Mouse (Mus musculus) embryo, embryonic 10 days (tissue): ENCODE data around the gene Pomgnt2.
A peak's percentile ranks its signal among the peaks of the same experiment; 100 is the strongest.

Source experiments
- DNase-seq: peaks from one replicate; pipeline ENCODE4 v3.0.0-alpha.2; 2015; ENCODE audit warnings: low spot score

The Pomgnt2 gene

DNA sequence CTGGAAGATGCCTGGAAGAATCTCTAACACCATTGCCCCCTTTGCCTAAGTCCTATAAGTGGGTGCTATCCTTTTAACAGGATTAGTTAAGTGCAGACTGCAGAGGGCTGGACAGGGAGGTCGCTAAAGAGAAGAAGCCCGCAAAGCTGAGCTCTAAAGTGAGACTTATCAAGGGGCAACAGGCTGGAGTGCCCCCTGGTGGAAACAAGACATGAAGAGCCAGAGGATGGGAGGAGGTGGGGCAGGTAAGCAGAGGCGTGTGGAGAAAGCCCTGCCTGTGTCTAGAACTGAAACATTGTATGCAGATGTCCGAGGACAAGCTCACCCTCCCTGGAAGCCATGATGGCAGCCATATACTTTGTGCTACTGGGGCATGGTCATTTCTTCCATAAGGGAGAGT, 16.7 kb upstream of the Pomgnt2 start:
- no peak for DNase-seq

DNA sequence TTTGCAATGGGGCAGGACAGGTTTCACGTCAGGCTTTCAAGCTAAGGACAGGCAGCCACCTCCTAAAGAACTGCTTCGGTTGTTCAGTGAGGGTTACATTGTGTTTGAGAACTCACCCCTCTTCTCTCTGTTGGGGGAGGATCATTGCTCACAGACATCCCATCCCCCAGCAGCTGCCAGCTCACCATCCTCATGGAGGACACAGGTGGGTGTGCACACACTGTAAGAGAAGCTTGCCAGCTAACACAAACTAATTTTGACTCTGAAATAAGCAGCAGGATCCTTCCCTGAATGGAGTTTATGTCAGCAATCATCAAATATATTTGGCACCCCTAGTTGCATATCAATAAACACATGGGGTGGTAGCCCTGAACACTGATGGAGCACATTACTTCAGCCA, 15.9 kb upstream of the Pomgnt2 start:
- no peak for DNase-seq

DNA sequence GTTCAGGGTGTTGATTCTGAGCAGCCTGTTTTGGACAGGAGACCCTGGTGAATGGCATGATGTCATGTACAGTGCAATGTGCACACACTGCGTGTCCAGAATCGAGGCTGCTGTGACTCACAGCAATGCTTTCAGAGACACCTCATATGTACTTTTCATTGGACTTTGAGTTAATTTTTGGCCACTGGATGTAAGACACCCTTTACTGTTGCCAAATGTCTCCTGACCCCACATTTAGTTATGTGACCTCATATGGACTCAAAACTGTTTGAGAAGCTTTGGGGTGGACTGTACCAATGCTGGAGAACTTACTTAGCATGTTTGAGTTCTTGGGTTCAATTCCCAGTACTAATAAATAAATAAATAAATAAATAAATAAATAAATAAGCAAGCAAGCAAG, 13.8 kb upstream of the Pomgnt2 start:
- DNase-seq = no peak

DNA sequence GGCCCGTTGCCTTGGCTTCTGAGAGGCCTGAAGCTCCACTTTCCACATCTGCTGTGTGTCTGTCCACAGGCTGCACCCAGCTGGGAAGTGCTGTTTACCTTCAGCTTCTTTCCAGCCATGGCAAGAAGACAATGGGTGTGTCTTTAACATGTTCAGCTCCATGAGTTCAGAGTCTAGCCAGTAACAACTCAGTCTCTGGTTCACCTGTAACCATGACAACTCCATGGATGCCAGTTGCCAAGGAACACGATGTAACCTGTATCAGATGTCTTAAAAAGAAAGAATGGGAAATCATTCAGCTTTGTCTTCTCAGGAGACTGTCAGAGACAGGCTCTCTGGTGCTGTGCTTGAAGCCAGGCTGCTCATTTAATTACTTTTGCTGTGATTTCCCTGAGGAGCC, 12.0 kb upstream of the Pomgnt2 start:
- no peak for DNase-seq

DNA sequence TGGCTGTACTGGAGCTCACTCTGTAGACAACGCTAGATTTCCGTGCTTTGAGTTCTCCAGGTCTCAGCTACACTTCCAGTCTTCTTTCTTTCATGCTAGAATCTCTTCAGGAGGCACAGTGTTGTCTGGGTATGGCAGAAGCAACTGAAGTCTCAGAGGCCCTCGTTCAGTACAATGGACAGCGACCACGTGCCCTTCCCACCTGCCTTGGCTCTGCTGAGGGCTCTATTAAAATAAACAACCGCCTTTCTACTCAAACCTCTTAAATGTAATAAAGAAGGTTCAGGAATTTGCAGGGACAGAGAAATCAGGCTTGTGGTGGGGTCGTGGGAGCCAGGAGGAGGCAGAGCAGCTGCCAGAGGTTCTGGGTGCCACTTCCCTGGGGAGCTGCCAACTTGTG, 9.7 kb upstream of the Pomgnt2 start:
- DNase-seq = peak; percentile 87

DNA sequence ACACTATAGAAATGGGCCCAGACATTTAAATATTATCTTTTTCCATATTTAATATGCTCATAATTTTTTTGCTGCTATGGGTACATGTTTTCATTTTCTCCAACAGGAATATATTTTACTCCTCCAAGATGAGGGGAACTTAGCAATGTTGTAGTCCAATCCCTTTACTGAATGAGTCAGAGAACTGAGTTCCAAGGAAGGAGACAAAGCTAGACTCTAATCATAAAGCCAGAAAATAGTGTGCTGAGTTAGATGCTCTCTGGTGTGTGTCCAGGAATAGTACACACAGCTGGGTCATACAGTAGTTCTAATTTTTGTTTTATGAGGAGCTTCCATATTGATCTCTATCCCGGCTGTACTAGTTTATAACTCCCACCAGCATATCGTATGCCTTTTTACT, 9.3 kb upstream of the Pomgnt2 start:
- no peak for DNase-seq

DNA sequence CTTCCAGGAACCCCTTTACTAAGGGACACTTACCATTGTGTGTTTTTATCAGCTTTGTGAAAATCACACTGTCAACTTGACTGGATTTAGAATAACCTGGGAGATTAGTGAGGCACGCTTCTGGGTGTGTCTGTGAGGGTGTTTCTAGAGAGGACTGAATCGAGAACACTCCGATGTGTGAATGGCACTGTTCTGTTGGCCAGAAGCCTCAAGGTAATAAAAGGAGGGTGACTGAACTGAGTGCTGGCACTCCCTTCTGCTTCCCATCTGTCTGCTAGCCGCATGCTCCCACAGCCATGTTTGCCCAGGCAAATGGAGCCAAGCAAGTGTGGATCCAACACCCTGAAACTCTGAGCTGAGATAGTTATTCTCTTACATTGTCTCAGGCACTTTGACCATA, 1.1 kb upstream of the Pomgnt2 start:
- no peak for DNase-seq

DNA sequence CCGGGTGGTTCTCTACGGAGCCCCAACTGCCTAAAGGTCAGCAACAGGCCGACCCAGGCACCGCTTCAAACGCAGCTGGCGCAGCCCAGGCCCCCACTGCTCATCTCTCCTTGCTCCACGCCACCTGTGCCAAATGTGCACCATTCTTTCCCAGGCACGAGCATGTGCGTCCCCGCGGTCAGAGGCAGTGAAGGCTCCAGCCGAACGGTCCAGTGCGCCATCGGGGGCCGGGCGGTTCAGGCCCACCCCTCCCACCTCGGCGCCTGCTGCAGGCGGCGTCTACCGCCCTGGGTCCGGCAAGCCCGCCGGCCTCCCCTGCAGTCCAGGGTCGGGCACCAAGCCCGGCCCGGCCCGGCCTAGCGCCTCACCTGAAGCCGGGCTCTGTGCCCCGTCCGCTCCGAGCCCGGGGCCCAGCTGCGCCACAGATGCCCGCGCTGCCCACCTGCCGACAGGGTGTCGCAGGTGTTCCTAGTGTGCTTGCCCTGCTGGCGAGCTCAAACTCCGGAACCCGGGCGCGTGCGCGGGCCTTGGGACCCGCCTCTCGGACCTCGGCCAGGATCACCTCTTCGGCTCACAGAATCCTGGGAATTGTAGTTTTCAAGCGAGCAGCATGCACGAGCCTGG, 1.3 kb downstream of the Pomgnt2 start:
- peak; percentile 87 for DNase-seq

DNA sequence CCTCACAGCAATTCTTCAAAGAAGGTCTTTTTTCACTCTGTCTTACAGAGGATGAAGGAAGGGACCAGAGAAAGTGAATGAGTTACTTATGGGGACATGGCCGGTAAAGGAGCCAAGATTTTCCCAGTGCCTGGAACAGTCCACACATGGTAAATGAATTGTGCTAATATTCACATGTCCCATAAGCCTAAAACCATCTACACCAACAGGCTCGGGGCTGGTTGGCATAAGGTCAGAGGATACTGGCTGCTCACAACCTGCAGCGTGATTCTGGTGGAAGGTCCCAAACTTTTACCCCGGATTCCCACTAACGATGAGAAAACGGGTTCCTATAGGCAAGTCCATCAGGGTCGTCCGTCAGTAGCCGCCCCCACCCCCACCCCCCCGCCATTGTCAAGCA, 1.8 kb downstream of the Pomgnt2 start:
- DNase-seq = no peak

DNA sequence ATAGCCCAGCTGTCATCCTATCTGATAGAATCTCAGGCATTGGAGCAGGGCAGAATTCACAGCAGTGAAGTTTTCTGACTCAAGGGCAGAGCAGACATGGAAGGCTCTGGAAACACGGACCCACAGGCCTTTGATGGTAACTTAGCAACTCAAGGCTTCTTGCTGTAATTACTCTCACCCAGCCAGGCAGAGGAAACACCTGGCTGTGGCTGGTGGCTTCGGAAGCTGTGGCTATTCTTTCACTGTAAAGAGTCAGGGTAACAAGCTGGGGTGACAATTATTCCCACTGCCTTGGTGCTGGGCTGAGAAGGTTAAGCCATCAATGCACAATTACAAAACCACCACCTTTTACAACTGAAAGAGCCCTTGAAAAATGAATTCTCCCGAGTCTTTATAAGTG, 3.9 kb downstream of the Pomgnt2 start:
- DNase-seq = no peak

DNA sequence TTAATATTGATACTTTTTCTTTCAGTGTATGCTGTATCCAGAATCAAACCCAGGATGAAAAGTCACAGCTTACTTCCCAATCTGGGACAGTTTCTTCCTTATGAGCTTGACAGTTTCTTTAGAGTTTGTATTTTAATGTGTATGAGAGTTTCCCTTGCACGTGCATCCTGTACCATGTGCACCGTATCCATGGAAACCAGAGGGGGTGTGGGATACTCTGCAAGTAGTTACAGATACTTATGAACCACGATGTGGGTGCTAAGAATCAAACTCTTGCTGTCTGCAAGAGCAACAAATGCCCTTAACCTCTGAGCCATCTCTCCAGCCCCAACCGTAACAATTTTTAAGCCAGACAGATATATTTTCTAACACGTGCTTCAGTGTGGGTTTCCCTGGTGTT, 5.9 kb downstream of the Pomgnt2 start:
- no peak for DNase-seq

DNA sequence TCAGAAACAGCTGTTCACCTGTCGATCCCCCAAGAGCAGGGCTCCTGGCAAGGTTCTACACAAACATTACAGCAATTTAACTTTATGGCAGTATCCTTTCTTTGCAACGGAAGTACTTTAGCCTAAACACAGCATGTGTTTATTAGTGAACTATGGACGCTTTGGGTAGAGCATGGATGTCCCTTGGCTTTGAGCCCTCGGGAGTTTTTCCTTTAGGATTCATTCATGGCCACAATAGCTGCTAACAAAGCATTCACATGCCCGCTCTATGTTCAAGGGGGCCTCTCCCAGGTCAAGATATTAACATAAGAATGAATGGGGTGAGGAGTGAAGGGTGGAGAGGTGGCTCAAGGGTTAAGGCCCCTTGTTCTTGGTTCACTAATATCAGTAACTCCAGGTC, 7.4 kb downstream of the Pomgnt2 start:
- DNase-seq = no peak

DNA sequence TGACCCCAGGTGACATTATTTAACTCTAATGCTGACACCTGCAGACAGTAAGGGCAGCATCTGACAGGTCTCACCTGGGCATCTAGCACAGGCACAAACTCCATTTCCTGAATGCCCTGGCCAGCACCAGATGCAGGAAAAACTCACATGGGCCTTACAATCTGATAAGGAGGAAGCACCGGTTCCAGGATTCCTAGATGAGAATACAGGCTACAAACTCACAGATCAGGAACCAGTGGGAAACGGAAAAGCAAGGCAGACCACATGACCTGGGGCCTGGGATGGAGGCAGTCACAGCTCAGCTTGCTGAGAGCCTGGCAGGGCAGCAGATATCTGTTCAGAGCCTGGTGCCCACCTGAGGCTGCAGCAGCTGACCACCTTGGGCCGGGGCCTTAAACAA, 8.0 kb downstream of the Pomgnt2 start:
- no peak for DNase-seq

DNA sequence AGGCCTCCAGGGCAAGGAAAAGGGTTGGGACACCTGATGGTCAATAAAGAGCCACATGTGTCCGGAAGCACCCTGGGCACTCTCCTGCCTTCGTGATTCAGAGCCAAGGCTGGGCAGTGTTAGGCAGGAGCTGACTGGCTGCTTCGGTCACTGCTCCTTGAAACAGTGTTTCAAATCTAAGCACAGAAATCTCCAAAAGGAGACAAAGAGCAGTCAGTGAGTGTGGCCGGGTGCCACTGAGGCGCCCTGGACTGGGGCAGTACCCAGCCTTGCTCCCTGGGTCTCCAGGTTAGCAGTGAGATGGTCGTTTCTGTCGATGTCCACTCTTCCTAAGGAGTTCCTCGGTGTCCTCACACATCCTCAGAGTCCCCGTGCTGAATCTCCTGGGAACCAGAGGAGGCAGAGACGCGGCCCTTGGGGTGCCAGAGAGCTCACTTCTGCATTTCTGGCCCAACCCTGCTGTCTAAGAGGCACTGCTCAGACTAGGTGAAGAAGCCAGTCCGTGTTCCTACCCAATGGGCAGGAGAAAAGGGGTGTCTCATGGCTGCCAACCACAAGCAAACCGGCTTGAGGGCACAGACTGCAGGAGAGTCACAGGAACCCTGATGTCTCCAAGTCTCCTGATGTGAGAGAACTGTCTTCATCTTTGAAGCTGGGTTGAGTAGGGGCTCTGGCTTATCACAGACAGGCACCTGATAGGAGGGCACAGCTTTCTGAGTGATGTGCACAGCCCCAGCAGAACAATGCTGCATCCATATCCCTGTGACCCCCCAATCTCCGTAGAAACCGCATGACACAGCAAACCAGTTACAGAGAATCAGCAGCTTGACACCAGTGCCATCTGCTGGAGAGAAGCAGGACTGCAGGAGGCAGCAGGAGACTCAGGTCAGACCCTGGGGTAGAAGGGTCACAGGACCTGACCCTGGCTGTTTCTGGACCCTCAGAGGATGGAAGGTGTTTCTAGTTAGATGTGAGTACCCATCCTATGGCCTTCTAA, 12.1 kb downstream of the Pomgnt2 start:
- DNase-seq = peak; percentile 87

DNA sequence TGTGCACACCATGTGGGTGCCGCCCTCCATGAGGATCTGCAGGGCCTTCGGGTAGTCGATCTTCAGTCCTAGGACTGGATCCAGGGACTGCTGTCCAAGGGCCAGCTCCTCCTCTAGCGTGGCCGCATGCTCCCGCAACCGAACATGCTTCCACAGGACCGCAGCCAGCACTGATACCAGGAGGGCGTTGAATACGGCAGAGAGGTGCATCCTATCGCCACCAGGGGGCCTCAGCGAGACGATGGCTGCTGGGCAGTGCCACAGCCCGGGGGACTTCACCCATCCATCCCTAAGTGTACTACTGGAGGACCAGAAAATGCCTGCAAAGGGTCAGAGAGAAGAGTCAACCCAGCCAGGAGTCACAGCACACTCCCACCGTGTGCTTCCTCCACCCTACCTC, 13.4 kb downstream of the Pomgnt2 start:
- peak; percentile 76 for DNase-seq

DNA sequence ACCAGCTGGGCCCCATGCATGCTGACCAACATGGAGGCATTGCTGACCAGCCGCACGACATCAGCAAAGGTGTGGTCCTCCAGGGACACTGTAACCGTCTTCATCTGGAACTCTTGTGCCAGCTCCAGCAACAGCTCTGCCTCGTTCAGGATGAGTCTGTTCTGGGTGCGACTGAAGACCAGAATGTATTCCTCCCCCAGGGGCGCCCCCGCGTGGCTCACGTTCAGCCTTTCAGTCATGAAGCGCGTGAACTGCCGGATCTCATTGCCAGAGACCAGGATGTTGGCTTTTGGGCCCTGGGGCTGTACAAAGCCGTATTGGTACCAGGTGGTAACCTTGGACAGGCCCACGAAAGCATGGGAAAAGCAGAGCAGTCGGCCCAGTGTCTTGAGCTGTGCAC, 14.2 kb downstream of the Pomgnt2 start:
- DNase-seq = no peak

DNA sequence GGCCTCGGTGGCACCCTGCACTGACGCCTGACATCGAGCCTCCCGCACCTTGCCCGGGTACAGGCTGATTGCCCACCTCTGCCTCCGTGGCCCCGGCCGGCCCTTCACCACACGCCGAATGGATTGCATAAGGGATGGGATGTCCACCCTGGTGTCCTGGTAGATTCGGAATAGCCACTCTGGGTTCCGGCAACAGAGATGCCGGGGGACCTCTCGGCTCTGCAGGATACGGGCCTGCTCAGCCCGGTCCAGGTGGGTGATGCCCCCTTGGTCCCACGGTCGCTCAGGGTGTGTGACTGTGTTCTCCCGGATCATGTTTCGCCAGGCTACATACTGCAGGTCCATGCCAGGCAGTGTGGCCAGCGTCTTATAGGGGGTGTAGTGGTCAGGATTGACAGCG, 14.7 kb downstream of the Pomgnt2 start:
- no peak for DNase-seq

DNA sequence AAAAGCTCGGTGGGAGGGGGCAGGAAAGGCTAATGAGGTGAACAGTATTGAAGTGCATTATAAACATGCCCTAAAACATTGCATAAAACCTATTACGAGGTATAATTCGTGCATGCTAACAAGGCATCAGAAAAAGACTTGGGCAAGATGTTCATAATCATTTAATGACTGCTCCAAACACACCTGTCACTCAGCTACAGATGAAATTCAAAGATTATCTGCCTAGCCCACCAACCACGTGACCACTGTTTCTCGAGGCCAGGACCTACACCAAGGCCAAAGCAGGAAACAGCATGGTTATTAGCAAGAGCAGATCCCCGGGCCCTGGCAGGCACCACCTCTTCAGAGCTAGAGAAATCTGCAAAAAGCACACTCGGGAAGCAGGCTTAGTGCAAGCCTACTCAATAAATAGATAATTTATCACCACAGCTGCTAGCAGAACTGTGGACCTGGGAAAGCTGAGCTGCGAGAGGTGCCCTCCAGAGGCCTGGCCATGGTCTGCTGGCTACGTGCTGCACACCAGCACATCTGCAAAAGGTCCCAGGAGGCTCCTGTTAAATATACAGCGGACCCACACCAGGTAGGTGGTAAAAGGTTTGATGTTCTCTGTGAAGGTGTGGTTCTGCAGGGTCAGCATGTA, 15.3 kb downstream of the Pomgnt2 start:
- DNase-seq = no peak

DNA sequence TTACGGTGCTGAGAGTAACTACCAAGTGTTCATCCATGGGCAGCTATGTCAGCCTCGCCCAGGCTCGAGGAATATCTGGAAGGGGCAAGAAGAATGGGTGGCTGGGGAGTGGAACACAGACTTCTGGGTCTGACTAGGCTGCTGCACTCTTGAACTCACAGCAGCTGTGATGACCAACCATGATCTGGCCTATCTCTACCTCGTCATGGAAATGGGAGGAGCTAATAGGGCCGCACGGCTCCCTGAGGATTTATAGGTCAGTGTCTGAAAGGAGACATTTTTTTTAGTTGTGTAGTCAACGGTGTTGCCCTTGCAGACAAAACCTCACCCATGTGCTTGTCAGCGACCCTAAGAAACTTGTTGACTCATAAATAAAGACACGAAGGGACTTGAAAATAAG, 15.9 kb downstream of the Pomgnt2 start:
- no peak for DNase-seq

DNA sequence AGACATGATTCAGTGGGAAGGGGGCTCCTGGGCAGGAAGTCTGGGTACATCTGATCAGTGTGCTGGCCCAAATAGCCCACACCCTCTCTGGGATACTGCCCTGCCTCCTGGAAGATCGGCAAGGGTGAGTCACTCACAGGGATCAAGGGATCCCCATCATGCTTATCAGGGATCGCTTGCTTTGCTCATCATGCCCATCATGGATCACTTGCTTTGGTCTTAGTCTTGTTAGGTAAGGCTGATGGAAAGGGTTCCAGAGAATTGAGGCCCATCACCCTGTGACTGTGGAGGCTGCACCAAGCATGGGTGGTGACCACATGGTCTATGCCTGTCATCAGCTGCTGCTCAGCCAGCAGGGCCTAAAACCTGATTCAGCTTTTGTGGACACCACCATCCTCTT, 21.6 kb downstream of the Pomgnt2 start:
- no peak for DNase-seq

DNA sequence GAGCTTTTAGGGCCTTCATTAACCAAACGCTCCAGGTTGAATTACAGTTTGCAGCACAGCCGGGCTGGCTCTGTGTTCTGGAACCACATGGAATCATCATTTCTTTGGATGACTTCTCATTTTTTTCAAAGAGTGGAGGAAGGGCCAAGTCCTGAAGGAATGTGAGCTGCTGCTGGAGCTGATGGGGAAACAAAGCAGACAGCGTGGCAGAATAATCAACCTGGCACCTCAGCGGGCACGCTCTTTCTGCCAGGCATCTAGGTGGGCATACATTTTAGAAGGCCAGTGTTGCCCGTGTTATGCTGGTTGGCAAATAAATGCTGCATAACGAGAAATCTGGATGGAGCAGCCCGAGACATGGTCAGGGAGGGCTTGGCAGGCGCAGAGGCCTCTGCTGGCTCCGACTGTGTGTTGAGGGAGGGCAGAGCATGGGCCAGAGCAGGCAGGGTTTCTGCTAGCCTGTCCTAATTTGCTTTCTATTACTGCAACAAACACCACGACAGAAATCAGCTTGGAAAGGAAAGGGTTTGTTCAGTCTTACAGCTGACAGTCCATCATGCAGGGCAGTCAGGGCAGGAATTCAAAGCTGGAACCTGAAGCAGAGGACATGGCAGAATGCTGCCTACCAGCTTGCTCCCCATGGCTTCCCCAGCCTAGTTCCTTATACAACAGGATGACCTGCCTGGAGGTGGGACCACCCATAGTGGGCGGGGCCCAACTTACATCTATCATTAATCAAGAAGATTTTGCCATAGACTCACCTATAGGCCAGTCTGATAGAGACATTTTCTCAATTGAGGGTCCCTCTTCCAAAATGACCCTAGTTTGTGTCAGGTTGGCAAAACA, 22.5 kb downstream of the Pomgnt2 start:
- DNase-seq = no peak

DNA sequence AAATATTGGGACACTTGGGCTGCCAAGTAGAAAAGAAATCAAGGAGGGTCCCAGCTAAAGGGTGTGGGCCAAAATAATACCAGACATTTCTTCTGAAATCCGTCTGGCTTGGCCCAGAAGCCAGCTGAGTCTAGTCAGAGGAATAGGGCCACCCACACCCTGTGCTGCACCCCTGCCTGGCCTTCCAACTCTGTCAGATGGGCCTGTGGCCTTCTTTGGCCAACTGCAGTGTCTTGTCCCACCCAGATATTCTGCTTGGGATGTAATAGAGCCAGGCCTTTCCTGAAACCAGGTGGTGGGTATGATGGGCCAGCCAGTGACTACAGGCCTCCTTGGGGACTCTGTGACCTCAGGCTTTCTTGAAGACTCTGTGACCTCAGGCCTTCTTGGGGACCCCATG, 23.7 kb downstream of the Pomgnt2 start:
- DNase-seq = no peak
